Mouse (Mus musculus): Measurements from ENCODE around the gene Krt1. TPM values are rescaled to one million over a fixed set of nuclear protein-coding genes. Genes with fewer than 3 reads are reported as not detected.

The Krt1 gene
- total RNA-seq (2021), result not detected
- long read RNA-seq, experiment 1, result 0 reads
- long read RNA-seq, experiment 2, result 0 reads

DNA sequence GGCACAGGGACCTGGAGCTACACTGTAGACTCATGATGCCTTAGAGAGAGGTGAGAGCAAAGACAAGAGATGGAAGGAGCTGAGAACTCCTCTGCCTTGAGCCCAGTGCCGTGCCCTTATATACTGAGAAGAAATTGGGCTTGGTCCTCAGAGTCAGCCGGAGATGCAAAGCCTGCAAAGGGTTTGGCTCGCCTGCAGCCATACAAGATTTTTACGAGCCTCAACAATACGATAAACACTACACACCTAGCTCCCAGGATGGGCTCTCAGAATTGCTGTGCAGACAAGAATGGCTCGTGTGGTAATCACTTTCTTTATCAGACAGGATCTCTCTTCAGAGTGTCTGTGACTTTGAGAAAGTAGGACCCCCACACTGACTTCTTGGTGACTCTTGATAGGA lies at the start of gene Krt1:
Gene Krt1, minus strand, starts transcription at position 101 of the 400 bp plus-strand sequence.
- DNase-seq, result no peak

DNA sequence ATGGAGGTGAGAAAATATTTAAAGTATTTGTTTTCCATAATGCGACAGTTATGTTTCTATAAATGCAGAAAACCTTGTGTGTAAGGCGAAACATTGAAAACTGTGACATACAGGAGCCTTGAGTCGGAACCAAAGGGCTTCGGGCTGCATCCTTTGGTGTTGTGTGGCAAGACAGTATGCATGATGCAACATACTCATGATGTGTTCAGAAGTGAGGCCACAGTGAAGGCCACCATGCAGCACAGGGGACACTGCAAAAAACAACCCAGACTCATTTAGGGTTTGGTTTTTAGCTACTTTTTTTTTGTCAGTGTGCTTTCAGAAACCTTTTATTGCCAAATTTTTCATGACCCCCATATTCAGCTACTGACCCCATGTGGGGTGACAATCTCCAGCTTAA lies 44.6 kb upstream of the Krt1 start:
- no peak for DNase-seq

DNA sequence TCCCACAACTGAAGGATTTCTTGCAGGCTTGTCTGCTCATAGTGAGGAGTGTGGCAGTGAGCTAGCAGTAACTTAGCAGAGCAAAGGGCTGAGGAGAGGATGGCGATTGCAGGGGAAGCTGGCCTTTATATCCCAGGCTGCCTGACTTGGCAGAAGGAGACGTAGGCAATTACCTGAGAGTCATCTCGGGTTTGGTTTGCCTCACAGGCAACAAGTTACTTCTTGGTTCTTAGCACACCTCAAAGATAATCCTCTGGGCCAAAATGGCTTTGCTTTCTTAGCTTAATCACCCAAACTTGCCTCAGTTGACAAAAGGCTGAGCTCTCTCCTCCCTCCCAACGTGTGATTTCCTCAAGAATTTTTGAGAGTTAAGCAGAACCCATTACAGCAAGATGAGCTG lies 42.2 kb upstream of the Krt1 start, which contains the start of gene Krt76:
Gene Krt76, minus strand, starts transcription at position 101 of the 400 bp plus-strand sequence.
- DNase-seq, result no peak

DNA sequence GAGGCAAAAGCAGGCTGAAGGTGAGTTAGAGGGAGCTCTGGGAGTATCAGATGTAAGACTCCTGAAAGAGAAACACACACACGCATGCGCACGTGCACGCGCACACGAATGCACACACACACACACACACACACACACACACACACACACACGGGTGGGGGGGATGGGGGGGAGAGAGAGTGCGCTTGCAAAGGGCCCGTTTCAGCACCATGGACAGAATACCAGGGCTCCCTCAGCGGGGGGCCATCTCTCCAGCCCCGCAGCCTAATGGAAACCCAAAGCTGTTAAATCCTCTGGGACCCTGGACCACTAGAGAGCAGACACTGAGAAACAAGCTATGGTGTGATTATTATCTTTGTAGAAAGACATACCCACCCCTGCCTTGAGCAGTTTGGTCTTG lies 29.2 kb upstream of the Krt1 start:
- DNase-seq, result no peak

DNA sequence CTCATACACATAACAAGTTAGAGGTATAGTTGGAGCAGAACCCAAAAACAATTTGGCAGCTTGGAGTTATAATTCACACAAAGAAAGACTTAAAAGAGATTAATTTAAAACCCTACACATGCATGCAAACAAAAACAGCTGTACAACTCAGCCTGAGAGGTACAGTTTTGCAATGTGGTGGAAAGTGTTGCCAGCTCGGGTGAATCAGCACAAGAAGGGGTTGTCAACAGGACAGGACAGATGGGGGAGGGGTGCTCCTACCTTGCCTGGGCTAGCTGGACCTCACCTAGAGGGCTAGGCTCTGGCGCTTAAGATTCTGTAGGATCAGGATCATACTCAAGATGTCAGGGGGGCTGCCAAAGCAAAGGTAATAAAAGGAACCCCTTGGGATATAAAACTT lies 27.4 kb upstream of the Krt1 start:
- DNase-seq, result no peak

DNA sequence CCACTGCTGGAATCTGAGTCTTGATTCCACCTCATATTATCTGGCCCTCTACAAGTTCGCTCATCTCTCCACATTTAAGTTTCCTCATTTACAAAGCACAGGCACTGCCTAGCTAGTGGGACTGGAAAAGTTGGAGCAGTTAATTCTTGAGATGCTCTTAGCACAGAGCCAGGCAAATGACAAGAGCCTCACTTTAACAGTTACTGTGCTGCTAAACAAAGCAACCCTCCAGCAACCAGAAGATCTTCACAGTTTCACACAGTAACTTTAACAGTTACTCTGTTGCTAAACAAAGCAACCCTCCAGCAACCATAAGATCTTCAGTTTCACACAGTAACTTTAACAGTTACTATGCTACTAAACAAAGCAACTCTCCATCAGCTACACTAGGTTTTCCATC lies 23.8 kb upstream of the Krt1 start:
- no peak for DNase-seq

DNA sequence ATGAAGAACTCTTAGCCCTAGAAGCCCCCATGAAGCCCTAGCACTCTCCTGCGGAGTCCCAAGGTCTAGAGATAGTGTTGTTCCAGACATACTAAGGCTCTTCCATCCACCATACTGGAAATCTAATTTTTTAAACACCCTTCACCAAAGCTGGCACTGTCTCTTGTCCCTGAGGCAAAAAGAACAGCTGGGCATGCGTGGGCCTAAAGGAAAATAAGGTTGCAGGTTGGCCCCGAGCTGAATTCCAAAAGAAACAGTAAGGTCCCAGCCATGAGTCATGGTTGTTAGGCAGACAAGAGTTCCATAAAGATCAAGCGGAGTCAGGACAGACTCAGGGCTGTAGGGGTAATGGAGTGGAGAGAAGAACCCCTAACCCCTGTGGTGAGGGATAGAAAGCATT lies 22.6 kb upstream of the Krt1 start:
- no peak for DNase-seq

DNA sequence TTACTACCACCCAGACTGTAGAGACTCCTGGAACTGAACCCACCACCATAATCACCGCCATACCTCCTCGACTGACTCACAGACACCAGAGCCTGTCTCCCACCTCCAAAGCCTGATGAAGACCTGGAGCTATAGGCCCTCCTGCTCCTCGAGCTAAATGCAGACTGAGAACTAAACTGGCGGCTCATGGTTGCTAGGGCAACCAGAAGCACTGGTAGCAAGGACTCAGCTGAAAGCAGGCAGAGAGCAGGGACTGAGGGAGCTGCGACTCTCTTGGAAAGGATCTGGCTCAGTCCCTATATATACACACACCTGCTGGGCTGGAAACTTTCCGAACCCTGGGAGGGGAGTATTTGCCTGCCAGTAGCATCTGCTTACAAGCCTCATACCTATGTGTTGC lies 18.8 kb upstream of the Krt1 start, which contains the start of gene Krt77:
Gene Krt77, minus strand, starts transcription at position 275 of the 400 bp plus-strand sequence.
- no peak for DNase-seq

DNA sequence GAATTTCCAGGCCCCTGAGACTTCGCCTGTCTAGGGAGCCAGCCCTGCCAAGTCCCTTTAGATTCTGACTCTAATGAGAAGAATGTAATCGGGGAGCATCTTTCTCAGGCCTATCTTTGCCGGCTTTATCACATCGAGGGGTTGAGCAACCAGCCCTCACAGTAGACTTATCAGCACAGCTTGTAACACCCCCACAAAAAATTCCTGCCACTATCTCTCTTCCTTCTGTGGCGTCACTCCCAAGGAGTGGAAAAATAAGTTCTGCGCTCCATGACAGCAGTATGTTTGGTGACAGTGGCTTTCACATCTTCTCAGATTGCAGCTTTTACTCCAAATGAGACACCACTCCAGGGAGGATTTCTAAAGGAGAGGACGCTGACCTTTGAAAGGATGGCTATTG lies 16.2 kb upstream of the Krt1 start:
- DNase-seq, result no peak

DNA sequence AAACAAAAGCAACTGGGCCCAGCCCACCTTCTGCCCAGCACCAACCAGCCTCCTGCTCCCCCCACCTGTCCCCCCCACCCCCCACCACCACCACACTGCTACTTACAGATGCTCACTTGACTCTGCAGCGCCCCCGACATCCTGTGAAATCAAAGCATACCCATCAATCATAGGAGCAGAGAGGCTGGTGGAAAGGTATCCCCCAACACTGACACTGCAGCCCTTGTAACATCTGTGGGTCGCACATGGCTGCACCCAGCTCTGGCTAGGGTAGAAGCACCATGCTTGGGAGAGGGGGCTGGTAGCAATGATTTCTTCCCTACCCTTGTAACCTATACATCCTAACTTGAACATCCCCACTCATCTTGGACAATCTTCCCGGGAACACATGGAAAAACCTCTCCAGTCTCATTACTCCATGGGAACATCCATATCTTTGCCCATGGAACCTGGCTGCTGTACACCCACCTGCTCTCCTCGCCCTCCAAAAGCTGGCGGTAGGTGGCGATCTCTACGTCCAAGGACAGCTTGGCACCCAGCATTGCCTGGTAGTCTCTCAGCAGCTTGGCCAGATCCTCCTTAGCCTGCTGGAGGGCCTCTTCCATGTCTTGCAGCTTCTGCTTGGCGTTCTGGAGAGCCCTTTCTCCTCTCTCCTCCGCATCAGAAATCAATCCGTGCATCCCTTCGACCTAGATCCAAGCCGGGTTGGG lies 10.0 kb upstream of the Krt1 start:
- DNase-seq, result no peak

DNA sequence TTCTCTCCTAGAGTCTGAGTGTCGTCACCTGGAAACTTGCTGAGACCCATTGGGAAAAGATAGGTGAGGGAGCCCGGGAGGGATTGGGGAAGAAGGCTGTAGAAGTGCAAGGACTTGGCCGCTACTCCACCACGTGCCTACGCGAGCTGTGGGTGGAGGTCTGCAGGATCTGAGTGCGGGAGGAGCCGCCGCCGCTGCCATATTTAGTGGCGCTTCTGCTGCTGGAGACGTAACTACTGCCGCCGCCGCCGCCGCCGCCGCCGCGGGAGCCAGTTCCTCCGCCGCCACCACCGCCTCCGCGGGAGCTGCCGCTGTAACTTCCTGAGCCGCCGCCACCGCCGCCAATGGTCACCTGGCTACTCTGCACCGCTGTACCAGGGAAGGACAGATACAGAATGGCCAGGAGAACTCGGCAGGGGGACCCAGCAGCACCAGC lies 9.2 kb upstream of the Krt1 start:
- peak; percentile 28 to 39 for DNase-seq

DNA sequence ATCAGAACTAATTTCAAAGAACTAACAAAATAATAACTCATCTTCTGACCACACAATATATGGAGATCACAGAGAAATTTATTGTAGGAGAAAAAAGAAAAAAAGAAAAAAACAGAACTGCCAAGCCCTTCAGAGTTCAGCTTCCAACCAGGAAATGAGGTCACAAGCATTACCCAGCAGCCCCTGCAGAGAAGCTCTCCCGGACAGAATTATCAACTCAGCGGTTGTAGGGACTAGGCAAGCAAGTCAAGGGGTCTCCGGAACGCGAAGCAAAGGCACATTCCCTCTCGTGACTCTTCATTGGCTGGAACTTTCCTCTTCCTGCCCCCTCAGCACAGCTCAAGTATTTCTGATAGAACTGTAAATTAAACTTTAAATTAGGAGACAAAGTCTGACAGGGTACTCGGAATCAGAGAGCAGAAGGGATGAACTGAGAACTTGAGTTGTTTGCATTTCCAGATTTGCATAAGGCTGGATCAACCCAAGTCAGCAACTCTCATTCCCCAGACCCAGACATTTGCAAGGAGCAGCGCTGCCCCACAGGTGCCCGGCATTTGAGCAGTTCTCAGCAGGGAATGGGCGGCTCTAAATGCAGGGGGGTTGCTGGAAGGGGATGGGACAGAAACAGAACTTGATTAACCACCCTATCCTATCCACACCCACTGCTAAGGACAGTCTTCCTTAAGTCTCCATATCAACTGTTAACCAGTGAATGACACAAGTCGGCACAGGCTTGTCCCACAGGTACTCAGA lies 8.3 kb upstream of the Krt1 start:
- DNase-seq, result peak; percentile 22

DNA sequence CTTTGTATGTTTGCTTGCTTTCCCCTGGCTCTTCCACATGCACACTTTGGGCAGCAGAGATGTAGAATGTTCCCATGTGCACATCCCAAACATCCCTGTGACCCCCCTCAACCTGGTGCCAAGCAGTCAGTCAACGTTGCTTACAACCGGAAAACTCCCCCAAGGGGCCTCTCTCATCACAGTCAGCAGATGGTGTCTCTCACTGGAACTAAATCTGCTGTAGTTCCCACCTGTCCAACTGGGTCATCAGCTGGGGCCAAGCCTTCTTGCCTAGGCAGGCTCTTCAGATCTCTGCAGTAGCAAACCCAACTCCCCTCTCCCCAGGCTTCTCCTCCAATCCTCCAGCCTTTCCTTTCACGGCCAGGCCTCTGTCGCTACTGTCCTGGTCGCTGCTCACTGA lies 6.1 kb upstream of the Krt1 start:
- no peak for DNase-seq

DNA sequence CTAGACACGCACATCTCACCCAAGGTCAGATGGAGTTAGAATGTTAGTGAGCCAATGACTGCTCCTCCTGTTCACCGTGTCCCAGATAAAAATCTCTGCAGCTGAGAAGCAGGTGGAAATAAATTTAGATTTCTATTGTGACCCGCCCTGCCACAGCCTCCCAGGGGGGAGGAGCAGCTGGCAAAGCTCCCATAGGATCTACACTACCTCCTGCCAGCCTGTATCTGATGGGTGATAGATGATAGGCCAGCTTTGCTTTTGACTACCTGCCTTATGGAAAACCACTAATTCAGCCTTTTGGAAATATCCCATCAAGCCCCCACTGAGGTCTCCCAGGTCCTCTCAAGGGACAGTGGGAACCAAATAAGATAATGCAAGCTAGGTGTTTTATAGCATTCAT lies 5.1 kb upstream of the Krt1 start:
- DNase-seq, result no peak

DNA sequence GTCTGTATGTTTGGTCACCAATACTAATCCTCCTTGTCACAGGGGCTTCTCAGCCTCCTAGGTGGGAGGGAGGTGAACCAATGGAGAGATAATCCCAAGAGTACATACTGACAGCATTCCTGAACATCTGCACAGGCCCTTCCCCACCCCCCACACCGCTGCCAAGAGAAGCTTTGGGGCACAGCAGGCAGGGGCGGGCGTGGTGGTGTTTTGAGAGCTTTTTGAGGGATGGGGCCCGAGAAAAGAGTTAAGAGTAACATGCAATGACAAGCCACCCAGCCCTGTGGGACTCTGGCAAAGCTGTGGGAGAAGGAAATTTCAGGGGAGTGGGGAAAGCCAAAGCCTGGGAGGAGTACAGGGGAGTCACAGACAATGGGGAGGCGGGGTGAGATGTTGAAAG lies 3.7 kb upstream of the Krt1 start:
- DNase-seq, result no peak

DNA sequence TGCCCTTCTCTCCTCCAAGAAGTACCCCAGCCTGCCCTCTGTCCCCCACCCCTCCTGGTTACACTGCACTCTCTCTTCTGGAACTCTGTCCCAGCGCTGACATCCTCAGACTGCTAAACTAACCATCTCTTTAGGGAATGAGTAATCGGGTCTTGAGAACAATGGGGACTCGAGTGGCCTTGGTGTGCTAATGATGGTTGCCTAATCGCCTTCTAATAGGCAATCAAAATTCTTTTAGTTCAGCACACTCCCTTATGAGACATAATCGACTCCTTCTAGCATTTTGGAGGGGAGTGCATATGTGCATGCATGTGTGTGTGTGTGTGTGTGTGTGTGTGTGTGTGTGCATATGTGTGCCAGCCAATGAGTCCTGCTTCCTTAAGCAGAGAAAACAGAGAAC lies 2.0 kb upstream of the Krt1 start:
- no peak for DNase-seq

DNA sequence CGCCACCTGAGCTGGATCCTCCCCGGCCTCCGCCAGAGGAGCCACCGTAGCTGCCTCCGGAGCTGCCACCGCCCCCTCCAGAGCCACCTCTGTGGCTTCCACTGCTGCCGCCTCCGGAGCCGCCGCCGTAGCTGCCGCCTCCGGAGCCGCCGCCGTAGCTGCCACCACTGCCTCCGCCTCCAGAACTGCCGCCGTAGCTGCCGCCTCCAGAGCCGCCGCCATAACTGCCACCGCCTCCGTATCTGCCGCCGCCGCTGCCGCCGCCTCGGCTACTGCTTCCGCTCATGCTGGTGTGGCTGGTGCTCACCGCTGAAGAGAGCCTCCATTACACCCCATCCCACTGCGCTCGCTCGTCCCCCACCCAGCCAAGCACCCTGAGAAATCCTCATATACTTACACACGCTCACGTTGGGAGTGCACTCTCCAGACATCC lies 4.6 kb downstream of the Krt1 start:
- DNase-seq, result peak; percentile 6 to 12

DNA sequence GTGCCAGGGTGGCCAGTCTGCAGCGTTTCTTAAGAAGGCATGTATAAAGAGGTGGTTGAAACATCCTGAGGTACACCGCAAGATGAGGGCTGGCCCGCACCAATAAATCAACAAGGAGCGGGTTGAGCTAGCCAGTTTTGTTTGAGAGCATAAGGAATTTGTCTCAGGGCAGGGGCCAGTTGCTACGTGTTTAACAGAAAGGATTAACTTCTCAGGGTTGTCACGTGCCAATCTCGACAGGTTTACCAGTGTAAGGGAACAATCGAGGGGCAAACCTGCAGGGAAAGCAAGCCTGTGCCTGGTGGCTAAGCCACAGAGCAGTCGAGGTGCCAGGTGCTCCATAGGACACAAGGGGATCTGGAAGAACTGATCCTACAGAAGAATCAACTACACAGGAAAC lies 7.4 kb downstream of the Krt1 start:
- no peak for DNase-seq

DNA sequence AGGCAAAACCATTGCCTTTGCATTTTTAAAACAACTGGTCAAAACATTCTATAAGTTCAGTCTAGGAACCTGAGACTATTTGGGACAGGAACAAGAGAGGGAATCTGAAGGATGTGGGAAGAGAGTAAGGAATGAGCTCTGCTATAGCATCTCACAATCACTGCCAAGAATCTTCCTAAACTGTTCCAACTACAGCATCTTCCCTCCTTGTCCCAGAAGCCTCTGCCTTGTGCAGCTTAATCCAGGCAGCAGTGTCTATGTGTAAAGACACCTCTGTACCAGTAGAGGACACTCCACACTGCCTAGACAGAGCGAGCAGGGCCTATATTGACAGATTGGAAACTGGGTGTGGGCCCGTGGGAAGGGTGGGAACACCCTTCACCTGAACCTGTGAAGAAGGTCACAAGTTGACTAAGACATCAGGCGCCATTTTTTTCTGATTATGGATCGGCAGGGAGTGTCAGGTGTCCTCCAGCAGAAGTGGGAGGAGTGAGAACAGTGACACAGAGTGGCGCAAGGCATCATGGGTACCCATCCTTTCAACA lies 15.7 kb downstream of the Krt1 start:
- DNase-seq, result no peak

DNA sequence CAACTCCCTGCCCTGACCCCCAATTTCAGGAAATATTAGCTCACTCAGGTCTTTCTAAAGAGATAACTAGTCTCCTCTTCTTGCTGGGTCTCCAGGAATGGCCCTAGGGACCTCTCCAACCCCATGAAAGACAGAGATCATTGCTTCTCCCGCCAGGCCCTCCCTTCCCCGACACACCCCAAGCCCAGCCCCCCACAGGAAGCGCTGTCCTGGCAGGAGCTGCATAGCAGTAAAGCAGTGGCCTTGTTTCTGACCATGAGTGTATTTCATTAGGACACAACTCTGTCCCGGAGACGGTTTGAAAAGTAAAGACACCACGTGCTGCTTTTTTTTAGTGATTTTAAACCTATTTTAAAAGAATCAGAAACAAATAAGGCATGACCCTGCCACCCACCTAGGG lies 17.5 kb downstream of the Krt1 start:
- no peak for DNase-seq

DNA sequence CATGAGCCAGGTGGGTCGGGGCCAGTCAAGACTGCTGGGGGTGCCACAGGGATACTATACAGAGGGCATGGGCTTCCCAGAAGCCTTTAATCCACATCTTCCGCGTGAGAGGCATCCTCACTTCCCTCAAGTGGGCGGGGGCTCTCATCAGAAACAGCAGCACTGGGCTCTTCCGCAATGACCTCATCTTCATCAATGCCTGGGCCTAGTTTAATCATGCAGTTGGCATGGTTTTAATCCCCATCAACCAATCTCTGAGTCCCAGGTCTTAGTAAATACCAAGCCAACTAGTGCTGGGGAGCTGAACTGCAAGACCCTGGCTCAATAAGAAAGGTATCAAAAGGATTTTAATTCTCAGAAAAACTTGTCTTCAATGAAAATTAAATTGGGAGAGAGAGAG lies 21.2 kb downstream of the Krt1 start:
- no peak for DNase-seq

DNA sequence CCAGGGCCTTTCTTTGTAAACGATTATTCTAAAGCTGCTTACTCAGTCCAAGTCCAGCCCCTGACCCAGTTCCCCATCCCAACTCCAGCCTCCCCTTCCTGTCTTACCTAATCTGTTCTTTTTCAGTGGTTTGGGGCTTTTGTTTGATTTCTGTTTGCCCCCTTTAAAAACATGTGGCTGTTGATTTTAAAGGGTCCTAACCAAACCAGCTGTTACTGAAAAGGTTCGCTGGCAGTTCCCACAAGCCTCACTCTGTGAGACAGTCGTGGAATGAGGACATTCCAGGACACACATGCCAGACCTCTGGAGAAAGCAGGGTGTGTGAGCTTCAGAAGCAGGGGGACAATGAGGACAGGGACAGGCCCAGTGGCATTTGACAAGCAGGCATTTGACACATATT lies 28.8 kb downstream of the Krt1 start:
- DNase-seq, result no peak

DNA sequence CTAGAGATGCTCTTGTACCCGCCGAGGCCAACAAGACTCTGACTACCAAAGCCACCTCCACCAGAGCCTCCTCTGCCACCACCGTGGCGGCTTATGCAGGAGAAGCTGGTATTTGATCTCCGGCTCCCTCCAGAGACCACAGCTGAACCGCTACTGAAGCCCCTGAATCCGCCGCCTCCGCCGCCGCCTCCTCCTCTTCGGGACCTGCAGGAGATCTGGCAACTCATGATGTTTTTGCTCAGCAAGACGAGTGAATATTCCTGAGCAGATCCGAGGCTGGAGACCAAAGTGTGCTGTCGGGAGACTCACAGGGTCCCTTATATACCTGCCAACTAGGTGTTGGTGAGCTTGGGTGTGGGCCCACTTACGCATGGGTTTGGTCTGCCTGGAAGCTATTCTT lies 32.7 kb downstream of the Krt1 start, which contains the start of gene Krt2:
Gene Krt2, minus strand, starts transcription at position 295 of the 400 bp plus-strand sequence.
- DNase-seq, result no peak

All from heart, adult 18-20 months (tissue).